Comparison of ENCODE assay signal across 14 mouse cellular contexts in the genomic region with DNA sequence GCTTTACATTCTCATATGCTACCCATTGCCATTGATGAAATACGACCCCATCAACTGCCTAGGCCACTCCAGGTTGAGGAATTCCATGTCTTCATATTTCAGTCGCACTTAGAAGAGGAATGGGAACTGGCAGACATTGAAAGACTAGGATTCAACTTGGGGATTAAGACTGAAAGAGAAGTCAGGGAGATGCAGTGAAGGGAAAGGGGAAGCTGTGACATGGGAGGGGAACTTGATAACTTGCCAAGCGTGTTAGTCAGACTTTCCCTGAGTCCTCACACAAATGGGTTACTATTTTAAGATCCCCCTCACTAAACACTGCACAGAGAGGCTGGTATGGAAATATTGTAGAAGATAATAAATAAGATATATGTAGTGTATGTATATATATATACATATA.
DNase-seq lines count a peak whose midpoint lies in the region; ATAC-seq and TF ChIP-seq lines count a peak whose summit lies in the region.
"Had no signal": no experiment of that assay in that cellular context is flagged by ENCODE, and none has a peak within 500 bp of the region (broad histone marks: within the 10 kb centered on the region; RNA-seq: fewer than 3 reads in every experiment).

No protein-coding gene starts in this region.

- TF ChIP-seq CTCF in CH12.LX (conservative IDR thresholded peaks at IDR 0.05 in 1 of 2, IDR thresholded peaks at IDR 0.05 in 1 of 2; ENCODE audit: low read depth in 2 of 2, low read length in 2 of 2) = no peak
- no peak for TF ChIP-seq CTCF in bone marrow macrophage, adult 2 months (IDR thresholded peaks at IDR 0.05; ENCODE audit: low read depth, low read length)

- DNase-seq in layer of hippocampus, adult 9-11 months = peak; percentile 5
- DNase-seq in layer of hippocampus, postnatal 25 days (ENCODE audit: extremely low spot score in 1 of 2, low spot score in 1 of 2) = no peak
- peak; percentile 55 for DNase-seq in CH12.LX (ENCODE audit: extremely low read depth)
- DNase-seq in limb, embryonic 14.5 days (ENCODE audit: low spot score) = peak; percentile 59
- DNase-seq in midbrain, embryonic 11.5 days (ENCODE audit: low spot score, missing footprints) = no peak
- DNase-seq in neural tube, embryonic 10.5 days (ENCODE audit: extremely low spot score, low spot score) = no peak
- DNase-seq: right cerebral cortex, postnatal 25 days had no signal

- in situ Hi-C loops in CH12.LX (cut with MboI; ENCODE audit: low pct_ligation_motif_present, low pct_unique_long_range_greater_than_20kb, low sequenced_read_pairs) = no loop called here

- 63% methylated on average over 3 of the region's 3 CpGs for WGBS in limb, embryonic 14.5 days
- WGBS in midbrain, embryonic 11.5 days = 80% methylated on average over 3 of the region's 3 CpGs
- WGBS in neural tube, embryonic 15.5 days = 92% methylated on average over 3 of the region's 3 CpGs

- H3K27me3 ChIP-seq in CH12.LX (replicated peaks) = no peaks in the 10 kb centered on the region
- H3K27me3 ChIP-seq in limb, embryonic 14.5 days (ENCODE audit: control insufficient read depth, insufficient read depth, low read length) = no peaks in the 10 kb centered on the region
- H3K27me3 ChIP-seq in midbrain, embryonic 11.5 days (ENCODE audit: control insufficient read depth, insufficient read depth, low read length) = no peaks in the 10 kb centered on the region
- no peaks in the 10 kb centered on the region for H3K27me3 ChIP-seq in neural tube, embryonic 15.5 days (replicated peaks)
- H3K27me3 ChIP-seq: limb, embryonic 12.5 days; midbrain, embryonic 13.5 days; neural tube, embryonic 13.5 days had no signal

- dilution Hi-C loops in CH12.LX (cut with MboI; ENCODE audit: extremely low pct_ligation_motif_present, extremely low pct_unique_long_range_greater_than_20kb, low sequenced_read_pairs) = no loop called here

- no peak for ATAC-seq in limb, embryonic 14.5 days (ENCODE audit: low FRiP score, low read depth)
- no peak for ATAC-seq in midbrain, embryonic 11.5 days (ENCODE audit: low FRiP score)
- no peak for ATAC-seq in neural tube, embryonic 15.5 days (ENCODE audit: low FRiP score)
- ATAC-seq: forebrain, embryonic 14.5 days; hindbrain, embryonic 16.5 days; midbrain, embryonic 13.5 days had no signal

- no peak overlapping the region for H3K27ac ChIP-seq in CH12.LX (ENCODE audit: insufficient read depth, low read depth)
- peak overlapping the region; percentile 61 for H3K27ac ChIP-seq in bone marrow macrophage, adult 2 months (ENCODE audit: insufficient read depth, low read depth, low read length)
- H3K27ac ChIP-seq in limb, embryonic 14.5 days (replicated peaks; ENCODE audit: low read depth, low read length) = no peak overlapping the region
- no peak overlapping the region for H3K27ac ChIP-seq in midbrain, embryonic 11.5 days (ENCODE audit: low read depth, low read length)
- no peak overlapping the region for H3K27ac ChIP-seq in neural tube, embryonic 15.5 days (replicated peaks)
- H3K27ac ChIP-seq: limb, embryonic 12.5 days; midbrain, embryonic 13.5 days; neural tube, embryonic 13.5 days had no signal

- peak; percentile 58; the same call in 1 of the 2 replicates for TF ChIP-seq EP300 in CH12.LX (IDR thresholded peaks at IDR 0.05; ENCODE audit: low read length)

- H3K36me3 ChIP-seq in CH12.LX (replicated peaks in 1 of 2; ENCODE audit: control insufficient read depth in 1 of 2, insufficient read depth in 1 of 2, low read length in 1 of 2) = no peaks in the 10 kb centered on the region
- no peaks in the 10 kb centered on the region for H3K36me3 ChIP-seq in limb, embryonic 14.5 days (ENCODE audit: control insufficient read depth, insufficient read depth, low read length)
- no peaks in the 10 kb centered on the region for H3K36me3 ChIP-seq in midbrain, embryonic 11.5 days (ENCODE audit: control insufficient read depth, insufficient read depth, low read length)
- no peaks in the 10 kb centered on the region for H3K36me3 ChIP-seq in neural tube, embryonic 15.5 days
- H3K36me3 ChIP-seq: limb, embryonic 12.5 days; midbrain, embryonic 13.5 days; neural tube, embryonic 13.5 days had no signal

- no peak overlapping the region for H3K9ac ChIP-seq in CH12.LX (ENCODE audit: insufficient read depth, low read depth)
- H3K9ac ChIP-seq in limb, embryonic 14.5 days (ENCODE audit: low read depth, low read length, severe bottlenecking) = no peak overlapping the region
- H3K9ac ChIP-seq in midbrain, embryonic 11.5 days (ENCODE audit: low read length) = no peak overlapping the region
- H3K9ac ChIP-seq in neural tube, embryonic 15.5 days (replicated peaks) = no peak overlapping the region
- H3K9ac ChIP-seq: limb, embryonic 12.5 days; midbrain, embryonic 13.5 days; neural tube, embryonic 13.5 days had no signal

- no peaks in the 10 kb centered on the region for H3K79me2 ChIP-seq in CH12.LX (replicated peaks; ENCODE audit: control insufficient read depth, extremely low read depth, insufficient read depth, poor library complexity, severe bottlenecking)

- no peak for TF ChIP-seq POLR2A in CH12.LX (IDR thresholded peaks at IDR 0.05; ENCODE audit: low read depth, low read length)
- TF ChIP-seq POLR2A in bone marrow macrophage, adult 2 months (IDR thresholded peaks at IDR 0.05; ENCODE audit: borderline replicate concordance, low read depth, low read length) = no peak
- TF ChIP-seq POLR2A in limb, embryonic 14.5 days (IDR thresholded peaks at IDR 0.05; ENCODE audit: borderline replicate concordance, extremely low read depth, insufficient read depth, insufficient read length) = no peak

- H3K4me1 ChIP-seq in CH12.LX (ENCODE audit: control insufficient read depth in 1 of 2, insufficient read depth in 2 of 2) = peaks cover 0 to 4% of the 10 kb centered on the region in 2 experiments; a peak in 1 of 4 replicates
- H3K4me1 ChIP-seq in bone marrow macrophage, adult 2 months (ENCODE audit: control insufficient read depth, insufficient read depth, low read length) = peaks cover 4% of the 10 kb centered on the region; the same call in 1 of the 2 replicates
- no peaks in the 10 kb centered on the region for H3K4me1 ChIP-seq in limb, embryonic 14.5 days (ENCODE audit: control insufficient read depth, insufficient read depth, low read length)
- H3K4me1 ChIP-seq in midbrain, embryonic 11.5 days (ENCODE audit: control insufficient read depth, insufficient read depth, low read length) = no peaks in the 10 kb centered on the region
- H3K4me1 ChIP-seq in neural tube, embryonic 15.5 days = no peaks in the 10 kb centered on the region
- H3K4me1 ChIP-seq: limb, embryonic 12.5 days; midbrain, embryonic 13.5 days; neural tube, embryonic 13.5 days had no signal

- no peak for TF ChIP-seq RAD21 in CH12.LX (IDR thresholded peaks at IDR 0.05; ENCODE audit: low read depth, low read length)

- H3K9me3 ChIP-seq in CH12.LX (replicated peaks; ENCODE audit: low read length) = no peaks in the 10 kb centered on the region
- H3K9me3 ChIP-seq in limb, embryonic 14.5 days (ENCODE audit: control insufficient read depth, low read length) = no peaks in the 10 kb centered on the region
- H3K9me3 ChIP-seq in midbrain, embryonic 11.5 days (ENCODE audit: control insufficient read depth, low read length) = no peaks in the 10 kb centered on the region
- H3K9me3 ChIP-seq in neural tube, embryonic 15.5 days (replicated peaks) = no peaks in the 10 kb centered on the region
- H3K9me3 ChIP-seq: limb, embryonic 12.5 days; midbrain, embryonic 13.5 days; neural tube, embryonic 13.5 days had no signal

- no peak overlapping the region for H3K4me3 ChIP-seq in CH12.LX (replicated peaks in 1 of 3; ENCODE audit: low read depth in 2 of 3, low read length in 2 of 3, poor library complexity in 1 of 3)
- no peak overlapping the region for H3K4me3 ChIP-seq in bone marrow macrophage, adult 2 months (ENCODE audit: insufficient read depth, low read length)
- no peak overlapping the region for H3K4me3 ChIP-seq in limb, embryonic 14.5 days (replicated peaks; ENCODE audit: low read length)
- no peak overlapping the region for H3K4me3 ChIP-seq in midbrain, embryonic 11.5 days (ENCODE audit: low read depth, low read length)
- H3K4me3 ChIP-seq in neural tube, embryonic 15.5 days (replicated peaks) = no peak overlapping the region
- H3K4me3 ChIP-seq: limb, embryonic 12.5 days; midbrain, embryonic 13.5 days; neural tube, embryonic 13.5 days had no signal

- no peak overlapping the region for H3K4me2 ChIP-seq in CH12.LX (ENCODE audit: insufficient read depth, low read depth, poor library complexity, severe bottlenecking)
- no peak overlapping the region for H3K4me2 ChIP-seq in limb, embryonic 14.5 days (replicated peaks; ENCODE audit: low read depth, low read length, severe bottlenecking)
- no peak overlapping the region for H3K4me2 ChIP-seq in midbrain, embryonic 11.5 days
- H3K4me2 ChIP-seq in neural tube, embryonic 15.5 days = no peak overlapping the region
- H3K4me2 ChIP-seq: limb, embryonic 12.5 days; midbrain, embryonic 13.5 days; neural tube, embryonic 13.5 days had no signal

TF ChIP-seq in CH12.LX, 34 proteins besides CTCF, POLR2A, EP300 and RAD21:
- no peak for TF ChIP-seq GABPA (IDR thresholded peaks at IDR 0.05; ENCODE audit: insufficient replicate concordance, low read depth, low read length)
- no peak for TF ChIP-seq POLR2AphosphoS2 (IDR thresholded peaks at IDR 0.05; ENCODE audit: low read depth, low read length)
- TF ChIP-seq IRF4 (IDR thresholded peaks at IDR 0.05; ENCODE audit: low read depth, low read length) = peak; percentile 37; the same call in 1 of the 2 replicates
- TF ChIP-seq ETS1 (conservative IDR thresholded peaks at IDR 0.05; ENCODE audit: low read depth, low read length) = peak; percentile 43
- TF ChIP-seq MEF2A (IDR thresholded peaks at IDR 0.05; ENCODE audit: borderline replicate concordance, low read depth, low read length) = peak; percentile 65; the same call in 1 of the 2 replicates
- TF ChIP-seq JUND (conservative IDR thresholded peaks at IDR 0.05; ENCODE audit: low read depth, low read length) = peak; percentile 58; the same call in 1 of the 2 replicates

Comparison
In these comparisons a context has a peak if more than half of its experiments do, and no peak if none do; other contexts are left out.
1. DNase-seq: peak in layer of hippocampus, adult 9-11 months (single experiment), CH12.LX (single experiment) and limb, embryonic 14.5 days (single experiment); none in layer of hippocampus, postnatal 25 days (0 of 2), midbrain, embryonic 11.5 days (single experiment) and neural tube, embryonic 10.5 days (single experiment).